ENCODE assay signal across 8 mouse cellular contexts in the genomic region with DNA sequence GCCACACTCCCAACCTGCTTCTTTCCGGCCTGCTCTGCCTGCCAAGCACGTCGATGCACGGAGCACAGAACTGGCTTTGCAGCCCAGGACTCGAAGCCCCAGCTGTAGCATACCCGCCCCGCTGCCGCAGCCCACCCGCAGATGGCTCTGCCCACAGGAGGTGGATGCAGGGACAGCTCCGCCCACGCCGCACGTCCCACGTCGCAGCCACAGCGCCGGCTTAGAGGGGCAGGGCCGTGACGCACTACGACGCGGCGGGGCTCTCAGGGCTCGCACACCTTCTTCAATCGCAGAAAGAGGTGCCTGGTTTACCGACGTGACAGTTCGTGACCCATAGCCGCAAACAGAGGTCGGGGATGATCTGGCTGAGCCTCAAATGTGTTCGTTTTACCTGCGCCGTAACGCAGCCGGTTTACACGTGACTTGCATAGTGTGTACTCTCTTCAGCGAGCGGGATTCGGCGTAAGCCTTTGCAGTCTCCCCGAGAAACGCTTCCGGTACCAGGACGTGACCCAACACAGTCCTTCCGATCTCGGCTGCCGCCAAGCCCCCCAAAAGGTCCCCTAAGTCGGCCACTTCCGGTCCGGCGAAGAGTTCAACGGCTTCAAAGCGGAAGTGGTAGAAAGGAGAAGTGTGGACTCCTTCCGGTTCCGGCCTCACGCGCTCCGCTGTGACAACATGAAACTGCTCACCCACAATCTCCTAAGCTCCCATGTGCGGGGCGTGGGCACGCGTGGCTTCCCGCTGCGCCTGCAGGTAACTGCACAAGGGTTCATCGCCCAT. TPM values are rescaled to one million over a fixed set of nuclear protein-coding genes. Genes with fewer than 3 reads are reported as not detected.
DNase-seq lines count a peak whose midpoint lies in the region; ATAC-seq lines count a peak whose summit lies in the region.

TSS of gene Trmt112 (plus strand) at position 192 of the 783 bp plus-strand sequence.
TSS of gene Prdx5 (minus strand) at position 600 of the 783 bp plus-strand sequence.

- H3K36me3 ChIP-seq in hindbrain, embryonic 15.5 days: peaks cover 49% of the 10 kb centered on the region

- peak within 1 kb of the TSS; percentile 52 for H3K4me3 ChIP-seq in hindbrain, embryonic 15.5 days

- peak within 1 kb of the TSS; percentile 82 for H3K4me2 ChIP-seq in hindbrain, embryonic 15.5 days

- no peaks in the 10 kb centered on the region for H3K9me3 ChIP-seq in hindbrain, embryonic 15.5 days

- ATAC-seq in hindbrain, embryonic 15.5 days (ENCODE audit: low FRiP score, low read depth): peak; percentile 95

- H3K27ac ChIP-seq in hindbrain, embryonic 15.5 days (replicated peaks): peak within 1 kb of the TSS; percentile 99

- H3K27me3 ChIP-seq in hindbrain, embryonic 15.5 days: no peaks in the 10 kb centered on the region

- WGBS in hindbrain, embryonic 15.5 days: under 1% methylated on average over 65 of the region's 65 CpGs

- DNase-seq in R1 (ENCODE audit: low read depth, low spot score): peak; percentile 98
- DNase-seq in cerebellum, postnatal 25 days: peak; percentile 91 to 95
- DNase-seq in frontal cortex, postnatal 36 days (ENCODE audit: low spot score in 2 of 2): peak; percentile 91 to 94
- peak; percentile 88 for DNase-seq in left cerebral cortex, adult 11 months (ENCODE audit: low spot score)
- peak; percentile 92 to 96 for DNase-seq in lung, postnatal 4 days
- peak; percentile 92 for DNase-seq in retina, postnatal 7 days (ENCODE audit: low read depth, low spot score)
- peak; percentile 81 for DNase-seq in urinary bladder, adult 2 months (ENCODE audit: low spot score)

- peak within 1 kb of the TSS; percentile 70 for H3K9ac ChIP-seq in hindbrain, embryonic 15.5 days

- H3K4me1 ChIP-seq in hindbrain, embryonic 15.5 days (replicated peaks): peaks cover 37% of the 10 kb centered on the region

RNA-seq across cellular contexts. Expression of gene Trmt112, which starts in this region (rescaled TPM):
- polyA plus RNA-seq in hindbrain, embryonic 15.5 days (2015; fragmentation: Nextera tagmentation; extraction: Ambion mirVana): 104 TPM in 2 replicates
- polyA plus RNA-seq in urinary bladder, adult 2 months (2012; rRNA removed): 114 and 126 TPM in 2 replicates

RNA-seq across cellular contexts. Expression of gene Prdx5, which starts in this region (rescaled TPM):
- polyA plus RNA-seq in hindbrain, embryonic 15.5 days (2015; fragmentation: Nextera tagmentation; extraction: Ambion mirVana): 375 and 392 TPM in 2 replicates
- 308 and 425 TPM in 2 replicates for polyA plus RNA-seq in urinary bladder, adult 2 months (2012; rRNA removed)

Comparison
In these comparisons a context has a peak if more than half of its experiments do, and no peak if none do; other contexts are left out.
1. Peak in every context shown above with its lines: DNase-seq, ATAC-seq, H3K4me3 ChIP-seq and H3K27ac ChIP-seq.